Mouse (Mus musculus): ENCODE data around the gene Hbq1a.
A peak's percentile ranks its signal among the peaks of the same experiment; 100 is the strongest.

Gene Hbq1a

GRCm38 (mm10) chr11:32321196-32321565, 21.3 kb downstream of the Hbq1a start:
- DNase-seq (ENCODE audit: low read depth, low spot score), result peak; percentile 83

- DNase-seq (ENCODE audit: low read depth, low spot score), result peak; percentile 85
These were observed 24.7 kb downstream of the Hbq1a start for GRCm38 (mm10) chr11:32324609-32325008.

GRCm38 (mm10) chr11:32331075-32331474, 31.2 kb downstream of the Hbq1a start:
- DNase-seq (ENCODE audit: low read depth, low spot score), result no peak

- DNase-seq (ENCODE audit: low read depth, low spot score), result no peak
These were observed 32.0 kb downstream of the Hbq1a start for GRCm38 (mm10) chr11:32331861-32332260.

GRCm38 (mm10) chr11:32333235-32333634, 33.4 kb downstream of the Hbq1a start:
- DNase-seq (ENCODE audit: low read depth, low spot score), result no peak

- DNase-seq (ENCODE audit: low read depth, low spot score), result no peak
These were observed 36.6 kb downstream of the Hbq1a start for GRCm38 (mm10) chr11:32336435-32336907.

GRCm38 (mm10) chr11:32339131-32339531, 39.3 kb downstream of the Hbq1a start:
- no peak for DNase-seq (ENCODE audit: low read depth, low spot score)

- peak; percentile 43 for DNase-seq (ENCODE audit: low read depth, low spot score)
These were observed 40.9 kb downstream of the Hbq1a start for GRCm38 (mm10) chr11:32340476-32341473.

- DNase-seq (ENCODE audit: low read depth, low spot score), result peak; percentile 70
These were observed 42.9 kb downstream of the Hbq1a start for GRCm38 (mm10) chr11:32342770-32343191.

GRCm38 (mm10) chr11:32343350-32343749, 43.5 kb downstream of the Hbq1a start:
- DNase-seq (ENCODE audit: low read depth, low spot score), result no peak

- DNase-seq (ENCODE audit: low read depth, low spot score), result no peak
These were observed 45.8 kb downstream of the Hbq1a start for GRCm38 (mm10) chr11:32345504-32346297.

GRCm38 (mm10) chr11:32347264-32347606, 47.4 kb downstream of the Hbq1a start:
- DNase-seq (ENCODE audit: low read depth, low spot score), result no peak

GRCm38 (mm10) chr11:32347607-32348432, 48.0 kb downstream of the Hbq1a start, which contains the start of gene Sh3pxd2b:
Gene Sh3pxd2b (plus strand): TSS chr11:32347820.
- no peak for DNase-seq (ENCODE audit: low read depth, low spot score)

- DNase-seq (ENCODE audit: low read depth, low spot score), result no peak
These were observed 48.8 kb downstream of the Hbq1a start for GRCm38 (mm10) chr11:32348433-32349283.

- no peak for DNase-seq (ENCODE audit: low read depth, low spot score)
These were observed 49.5 kb downstream of the Hbq1a start for GRCm38 (mm10) chr11:32349284-32349953.

All from A20 (cell line).